Mouse (Mus musculus) neural tube, embryonic 12.5 days (tissue): ENCODE measurements at regions not wholly inside any gene's neighbourhood (a gene's known extent, or its start where the extent isn't known, plus 50 kb on each side); places are given as distances from the start of the nearest gene placed in this dataset.

Source experiments
- ATAC-seq: fragments of 200-750 bp; cut with Nextera tagmentation; 2 replicates; pipeline ENCODE4 v1.8.0; 2017; ENCODE audit warnings: low read depth, mild to moderate bottlenecking, moderate TSS enrichment, moderate library complexity; ENCODE audit not compliant: low FRiP score
- H3K27ac ChIP-seq: fragments of 300-500 bp; sonication (generic); 2 replicates; pipeline ENCODE4 v1.5.1; 2016
- H3K27me3 ChIP-seq: fragments of 300-500 bp; sonication (generic); replicated peaks from 2 replicates; pipeline ENCODE4 v1.6.1; 2016; ENCODE audit warnings: mild to moderate bottlenecking
- H3K36me3 ChIP-seq: fragments of 300-500 bp; sonication (generic); 2 replicates; pipeline ENCODE4 v1.6.1; 2016; ENCODE audit warnings: mild to moderate bottlenecking
- H3K4me1 ChIP-seq: fragments of 300-500 bp; sonication (generic); 2 replicates; pipeline ENCODE4 v1.6.1; 2016
- H3K4me2 ChIP-seq: fragments of 300-500 bp; sonication (generic); replicated peaks from 2 replicates; pipeline ENCODE4 v1.6.1; 2016; ENCODE audit warnings: mild to moderate bottlenecking
- H3K4me3 ChIP-seq: fragments of 300-500 bp; sonication (generic); 2 replicates; pipeline ENCODE4 v1.5.1; 2016
- H3K9ac ChIP-seq: fragments of 300-500 bp; sonication (generic); 2 replicates; pipeline ENCODE4 v1.6.1; 2016; ENCODE audit warnings: mild to moderate bottlenecking
- H3K9me3 ChIP-seq: fragments of 300-500 bp; sonication (generic); 2 replicates; pipeline ENCODE4 v1.6.1; 2016; ENCODE audit warnings: mild to moderate bottlenecking
- WGBS: fragments of 180-500 bp; shearing (Covaris S2); methylation state at CpG from one replicate; pipeline ENCODE4 v1.1.7; 2016; 5-methylcytosine and 5-hydroxymethylcytosine counted together

DNA sequence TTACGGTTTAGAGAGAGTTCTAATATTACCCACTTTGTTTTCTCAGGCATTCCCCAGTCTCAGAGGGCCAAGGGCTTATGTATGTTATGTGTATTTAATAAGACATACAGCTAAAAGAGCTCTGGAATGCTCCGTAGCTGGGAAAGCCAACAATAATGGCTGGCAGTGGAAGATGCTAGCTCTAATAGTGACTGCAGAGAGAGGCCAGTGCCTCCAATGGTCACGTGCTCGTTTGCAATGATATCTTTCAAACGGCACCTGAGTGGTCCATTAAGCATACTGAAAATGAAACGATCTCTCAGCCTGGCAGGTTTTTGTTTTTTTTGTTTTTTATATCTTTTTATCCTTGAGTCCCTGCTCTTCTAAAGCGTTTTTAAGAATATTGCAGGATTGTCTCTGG is 324.0 kb downstream of the Sox11 start:
- WGBS: 63% methylated on average over 7 of the region's 7 CpGs
- no peak overlapping the region for H3K9ac ChIP-seq

DNA sequence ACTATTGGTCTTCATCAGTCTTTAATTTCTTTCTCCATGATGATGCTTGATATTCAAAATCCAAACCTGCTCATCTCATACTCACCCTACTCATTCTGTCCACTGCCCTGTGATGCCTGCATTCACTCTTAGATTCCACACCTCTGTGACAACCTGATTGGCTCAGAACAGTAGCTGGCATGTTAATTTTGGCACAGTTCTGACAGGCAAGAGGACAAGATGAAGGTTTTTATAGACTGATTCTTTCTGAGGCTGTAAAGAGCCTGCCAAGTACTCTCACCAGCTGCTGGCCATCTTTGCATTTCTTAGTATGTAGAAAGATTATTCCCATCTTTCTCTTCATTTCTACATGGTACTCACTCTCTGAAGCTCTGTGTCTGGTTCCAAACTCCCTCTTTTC is 343.1 kb downstream of the Sox11 start:
- no peak overlapping the region for H3K9ac ChIP-seq
- no peaks in the 10 kb centered on the region for H3K27me3 ChIP-seq
- H3K9me3 ChIP-seq: no peaks in the 10 kb centered on the region
- H3K27ac ChIP-seq: no peak overlapping the region
- ATAC-seq: no peak
- no peaks in the 10 kb centered on the region for H3K4me1 ChIP-seq
- no peak overlapping the region for H3K4me2 ChIP-seq
- no peak overlapping the region for H3K4me3 ChIP-seq
- H3K36me3 ChIP-seq: no peaks in the 10 kb centered on the region

More for the DNA sequence above, 324.0 kb downstream of the Sox11 start:
- no peaks in the 10 kb centered on the region for H3K36me3 ChIP-seq
- no peak overlapping the region for H3K4me3 ChIP-seq
- peak overlapping the region; percentile 46; the same call in 1 of the 2 replicates for H3K27ac ChIP-seq
- H3K27me3 ChIP-seq: no peaks in the 10 kb centered on the region
- H3K9me3 ChIP-seq: no peaks in the 10 kb centered on the region
- H3K4me2 ChIP-seq: no peak overlapping the region
- H3K4me1 ChIP-seq: peaks cover 12% of the 10 kb centered on the region
- ATAC-seq: no peak

DNA sequence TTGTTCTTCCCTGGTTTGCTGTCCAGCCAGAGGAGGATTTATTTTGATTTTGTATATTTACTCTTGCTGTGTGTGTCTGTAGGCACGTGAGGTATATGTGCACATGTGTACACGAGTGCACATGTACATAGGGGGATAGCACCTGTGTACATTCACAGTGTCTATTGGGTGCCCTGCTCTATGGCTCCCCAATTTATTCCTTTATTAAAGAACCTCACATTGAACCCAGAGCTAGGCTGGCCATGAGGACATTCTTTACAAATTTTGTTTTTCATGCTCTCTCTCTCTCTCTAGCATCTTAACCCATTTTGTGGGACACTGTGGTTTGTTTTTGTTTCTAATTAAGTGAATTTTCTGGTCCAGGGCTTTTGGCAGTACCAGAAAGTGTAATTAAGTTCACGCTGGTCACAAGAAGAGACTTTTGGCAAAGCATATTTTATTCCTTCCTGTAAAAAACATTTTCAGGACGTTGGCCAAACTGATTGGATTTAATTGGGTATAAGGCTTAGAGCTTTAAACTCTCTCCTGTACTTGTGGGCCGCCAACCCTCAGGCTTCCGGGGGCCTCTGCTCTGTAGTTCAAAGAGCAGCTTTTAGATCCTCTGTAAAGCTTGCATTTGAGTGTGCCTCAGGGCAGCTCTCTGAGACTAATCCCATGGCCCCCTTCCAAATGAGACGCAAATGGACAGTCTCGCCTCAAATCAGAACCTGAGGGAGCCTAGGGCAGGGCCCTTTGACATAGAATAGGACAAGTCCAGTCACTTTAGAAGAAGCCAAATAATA is 365.9 kb downstream of the Sox11 start:
- H3K36me3 ChIP-seq: no peaks in the 10 kb centered on the region
- H3K27ac ChIP-seq: no peak overlapping the region
- H3K4me2 ChIP-seq: no peak overlapping the region
- no peak for ATAC-seq
- no peak overlapping the region for H3K4me3 ChIP-seq
- no peaks in the 10 kb centered on the region for H3K9me3 ChIP-seq
- 75% methylated on average over 8 of the region's 8 CpGs for WGBS
- no peak overlapping the region for H3K9ac ChIP-seq
- no peaks in the 10 kb centered on the region for H3K4me1 ChIP-seq
- H3K27me3 ChIP-seq: no peaks in the 10 kb centered on the region

GRCm38 (mm10) chr12:26972495-26973113 is 369.8 kb downstream of the Sox11 start:
- Histone ChIP-seq H3K9me3 (no peaks in the 10 kb centered on the region), H3K27ac (no peak overlapping the region), H3K9ac (no peak overlapping the region), H3K4me1 (no peaks in the 10 kb centered on the region), H3K4me3 (no peak overlapping the region), H3K36me3 (no peaks in the 10 kb centered on the region), H3K27me3 (no peaks in the 10 kb centered on the region), H3K4me2 (no peak overlapping the region)
- 82% methylated on average over 4 of the region's 4 CpGs for WGBS
- ATAC-seq: no peak

GRCm38 (mm10) chr12:26967018-26967737 is 375.2 kb downstream of the Sox11 start:
- Histone ChIP-seq H3K9me3 (no peaks in the 10 kb centered on the region), H3K4me2 (no peak overlapping the region), H3K9ac (no peak overlapping the region), H3K4me3 (no peak overlapping the region), H3K27me3 (no peaks in the 10 kb centered on the region), H3K4me1 (no peaks in the 10 kb centered on the region), H3K36me3 (no peaks in the 10 kb centered on the region), H3K27ac (no peak overlapping the region)
- WGBS: 71% methylated on average over 16 of the region's 16 CpGs
- ATAC-seq: no peak

- ATAC-seq: no peak
- Histone ChIP-seq H3K9ac (no peak overlapping the region), H3K9me3 (no peaks in the 10 kb centered on the region), H3K27ac (no peak overlapping the region), H3K4me3 (no peak overlapping the region), H3K36me3 (no peaks in the 10 kb centered on the region), H3K4me2 (no peak overlapping the region), H3K4me1 (no peaks in the 10 kb centered on the region), H3K27me3 (no peaks in the 10 kb centered on the region)
Observed at GRCm38 (mm10) chr12:26963917-26964316, 378.5 kb downstream of the Sox11 start.

DNA sequence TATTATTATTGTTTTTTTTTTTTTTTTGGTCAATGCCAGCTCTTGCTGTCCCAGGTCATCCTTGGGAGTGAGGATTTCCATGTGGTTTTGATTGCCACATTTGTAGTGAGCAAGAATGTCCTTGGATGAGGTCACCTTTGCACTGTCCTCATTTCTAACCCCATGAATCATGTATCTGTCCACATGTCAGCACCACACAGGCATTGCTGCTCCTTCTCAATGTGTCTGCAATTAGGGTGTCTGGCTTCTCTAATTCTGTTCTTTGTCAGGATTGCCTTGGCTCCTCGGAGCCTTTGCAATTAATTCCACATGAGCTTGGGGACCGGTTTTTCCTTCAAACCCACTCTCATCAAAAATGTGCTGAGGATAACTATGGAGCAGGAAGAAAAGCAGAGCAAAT is 402.5 kb downstream of the Sox11 start:
- Histone ChIP-seq H3K27ac (no peak overlapping the region), H3K9me3 (peaks cover 4% of the 10 kb centered on the region), H3K4me2 (no peak overlapping the region), H3K36me3 (no peaks in the 10 kb centered on the region), H3K4me3 (no peak overlapping the region), H3K4me1 (peaks cover 13% of the 10 kb centered on the region; the same call in 1 of the 2 replicates), H3K27me3 (no peaks in the 10 kb centered on the region), H3K9ac (no peak overlapping the region)
- no peak for ATAC-seq
- 65% methylated on average over 2 of the region's 2 CpGs for WGBS

DNA sequence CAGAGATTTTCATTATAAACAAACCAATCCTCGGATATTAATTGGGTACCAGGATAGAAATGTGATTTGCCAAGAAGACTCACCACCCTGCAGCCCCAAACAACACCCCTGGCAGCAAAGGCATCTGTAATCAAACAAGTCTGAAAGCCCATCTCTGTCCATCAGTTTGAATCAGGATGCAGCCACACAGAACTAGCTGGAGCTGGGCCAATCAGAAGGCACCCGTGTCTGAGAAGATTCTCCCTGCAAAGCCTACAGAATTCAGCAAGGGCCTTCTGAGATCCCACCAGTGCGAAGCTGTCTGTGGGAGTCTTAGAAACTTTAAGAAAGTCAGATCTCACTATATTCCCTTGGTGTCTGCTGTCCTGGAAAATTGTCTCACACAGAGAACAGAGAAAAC is 404.5 kb downstream of the Sox11 start:
- H3K27me3 ChIP-seq: no peaks in the 10 kb centered on the region
- H3K27ac ChIP-seq: no peak overlapping the region
- H3K4me1 ChIP-seq: peaks cover 13% of the 10 kb centered on the region; the same call in 1 of the 2 replicates
- H3K4me2 ChIP-seq: no peak overlapping the region
- no peaks in the 10 kb centered on the region for H3K36me3 ChIP-seq
- no peak overlapping the region for H3K9ac ChIP-seq
- peaks cover 4% of the 10 kb centered on the region for H3K9me3 ChIP-seq
- no peak for ATAC-seq
- 79% methylated on average over 3 of the region's 3 CpGs for WGBS
- no peak overlapping the region for H3K4me3 ChIP-seq

DNA sequence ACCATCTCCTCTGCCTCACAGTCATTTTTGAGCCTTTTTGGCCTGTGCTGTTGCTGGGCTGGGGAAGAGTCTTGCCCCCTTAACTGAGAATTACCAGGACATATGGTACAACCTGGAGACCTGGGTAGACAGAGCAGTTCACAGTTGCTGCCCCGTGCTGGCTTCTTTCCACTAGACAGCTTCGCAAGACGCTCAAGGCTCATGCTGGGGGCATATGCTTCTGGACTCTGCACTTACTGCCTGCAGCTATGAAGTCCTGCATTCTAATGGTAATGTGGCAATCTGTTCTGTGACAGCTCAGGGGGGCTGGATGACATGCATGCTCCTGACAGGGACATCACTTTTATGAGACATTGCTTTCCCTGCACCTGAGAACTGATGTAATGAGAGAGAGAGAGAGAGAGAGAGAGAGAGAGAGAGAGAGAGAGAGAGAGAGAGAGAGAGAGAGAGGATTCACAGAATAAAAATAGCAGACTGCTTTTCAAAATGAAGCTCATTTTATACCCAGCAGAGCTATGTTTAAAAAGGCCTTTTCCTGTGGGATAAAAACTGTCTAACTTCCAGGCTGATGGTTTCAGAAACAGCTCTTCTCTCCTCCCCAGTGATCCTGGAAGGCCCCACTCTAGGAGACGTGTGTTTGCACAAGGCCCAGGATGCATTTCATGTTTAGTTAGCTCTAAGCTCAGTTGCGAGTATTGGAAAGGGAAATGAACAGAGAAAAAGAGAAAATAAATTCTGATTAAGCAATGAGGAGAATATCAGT is 405.5 kb downstream of the Sox11 start:
- Histone ChIP-seq H3K36me3 (no peaks in the 10 kb centered on the region), H3K4me1 (peaks cover 13% of the 10 kb centered on the region; the same call in 1 of the 2 replicates), H3K4me3 (no peak overlapping the region), H3K27ac (no peak overlapping the region), H3K9ac (no peak overlapping the region), H3K9me3 (peaks cover 4% of the 10 kb centered on the region), H3K27me3 (no peaks in the 10 kb centered on the region), H3K4me2 (no peak overlapping the region)
- ATAC-seq: peak; percentile 48; the same call in 1 of the 2 replicates
- 37% methylated on average over 5 of the region's 5 CpGs for WGBS

DNA sequence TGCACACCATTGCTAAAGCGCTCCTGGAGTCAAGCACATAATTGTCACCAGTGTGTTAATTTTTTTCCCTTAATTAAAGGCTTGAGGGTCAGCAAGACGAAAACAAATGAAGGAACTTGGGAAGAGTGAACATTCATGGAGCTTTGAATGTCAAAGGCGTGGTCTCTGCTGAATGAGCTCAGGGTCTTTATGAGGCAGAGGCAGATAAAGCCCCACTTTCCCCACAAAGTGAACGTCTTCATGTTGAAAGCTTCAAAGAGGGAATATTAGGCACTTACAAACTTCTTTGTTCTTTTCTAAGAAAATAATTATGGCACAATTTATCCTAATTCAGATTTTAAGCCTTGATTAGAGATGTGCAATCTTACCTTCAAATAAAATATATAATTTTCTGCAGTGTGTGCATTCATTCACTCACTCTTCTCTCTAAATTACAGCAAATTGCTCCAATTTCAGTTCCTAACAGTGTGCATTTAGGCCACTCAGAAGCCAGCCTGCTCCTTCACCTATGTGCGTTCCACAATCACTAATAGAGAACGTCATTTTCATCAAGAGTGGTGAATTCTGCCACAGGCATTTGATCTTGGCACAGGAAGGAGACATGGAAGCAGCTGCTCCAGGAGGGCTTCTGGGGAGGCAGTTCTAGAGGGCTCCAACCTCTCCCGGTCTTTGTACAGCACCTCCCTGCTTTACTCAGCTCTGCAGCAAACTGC is 412.1 kb downstream of the Sox11 start:
- no peak overlapping the region for H3K4me2 ChIP-seq
- no peaks in the 10 kb centered on the region for H3K36me3 ChIP-seq
- H3K9me3 ChIP-seq: no peaks in the 10 kb centered on the region
- H3K27me3 ChIP-seq: no peaks in the 10 kb centered on the region
- no peaks in the 10 kb centered on the region for H3K4me1 ChIP-seq
- no peak overlapping the region for H3K27ac ChIP-seq
- H3K9ac ChIP-seq: no peak overlapping the region
- WGBS: 72% methylated on average over 7 of the region's 7 CpGs
- ATAC-seq: no peak
- H3K4me3 ChIP-seq: no peak overlapping the region

GRCm38 (mm10) chr12:26906126-26906525 is 436.2 kb downstream of the Sox11 start:
- 67% methylated on average over 1 of the region's 1 CpGs for WGBS
- no peaks in the 10 kb centered on the region for H3K27me3 ChIP-seq

More at GRCm38 (mm10) chr12:26906126-26906525, 436.2 kb downstream of the Sox11 start:
- Histone ChIP-seq H3K4me1 (peaks cover 23% of the 10 kb centered on the region), H3K27ac (no peak overlapping the region), H3K36me3 (no peaks in the 10 kb centered on the region), H3K9ac (no peak overlapping the region), H3K4me3 (no peak overlapping the region), H3K4me2 (no peak overlapping the region), H3K9me3 (no peaks in the 10 kb centered on the region)
- ATAC-seq: no peak
